Mouse (Mus musculus): ENCODE results near the gene Krt76. TPM values are rescaled to one million over a fixed set of nuclear protein-coding genes. Genes with fewer than 3 reads are reported as not detected.

Gene Krt76
- polyA plus RNA-seq (2012; ENCODE audit: low replicate concordance): not detected in 2 replicates

GRCm38 (mm10) chr15:101892820-101893219 lies at the start of gene Krt76:
Krt76 (minus strand) TSS chr15:101892920.

DNA sequence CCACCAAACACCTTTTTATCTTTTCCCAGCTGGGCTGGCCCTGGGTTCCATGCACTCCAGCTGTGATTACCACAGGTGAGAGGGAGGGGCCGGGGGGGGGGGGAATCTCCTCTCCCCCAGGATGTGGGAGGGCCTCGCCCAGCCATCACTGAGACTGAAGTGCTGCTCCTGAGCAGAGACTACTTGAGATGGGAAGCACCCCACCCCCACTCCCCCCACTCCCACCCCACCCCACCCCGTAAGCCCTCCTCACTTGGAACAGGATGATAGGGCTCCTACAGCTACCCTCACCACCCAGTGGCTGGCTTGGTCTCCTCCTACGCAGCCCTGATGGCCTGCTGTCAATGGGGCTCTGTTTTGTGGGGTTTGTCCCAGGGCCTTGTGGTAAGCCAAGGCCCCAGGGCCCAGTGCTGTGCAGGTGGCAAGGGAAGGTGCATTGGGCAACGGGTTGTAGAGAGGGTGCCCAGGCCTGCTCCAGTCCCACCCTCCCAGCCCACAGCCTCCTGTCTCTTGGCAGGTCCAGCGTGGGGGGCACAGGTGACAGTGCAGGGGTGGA lies 47.6 kb upstream of the Krt76 start, which contains the start of gene Krt79:
Gene Krt79 (minus strand): TSS at position 51 of the 556 bp plus-strand sequence.

GRCm38 (mm10) chr15:101924635-101925034 lies 31.9 kb upstream of the Krt76 start, which contains the start of gene Krt4:
Krt4 (minus strand) TSS chr15:101924735.

GRCm38 (mm10) chr15:101869431-101869830 lies 23.3 kb downstream of the Krt76 start, which contains the start of gene Krt77:
Krt77 (minus strand) TSS chr15:101869705.

GRCm38 (mm10) chr15:101850694-101851093 lies 42.0 kb downstream of the Krt76 start, which contains the start of gene Krt1:
Krt1 (minus strand) TSS chr15:101850794.

Other genes starting within 250 kb of the Krt76 start
- gene Gm5478, start 245.5 kb downstream of the Krt76 start, polyA plus RNA-seq (2012; ENCODE audit: low replicate concordance): not detected in 2 replicates
- not detected in 2 replicates for gene Krt6b, start 212.6 kb downstream of the Krt76 start, polyA plus RNA-seq (2012; ENCODE audit: low replicate concordance)
- gene Krt6a, start 198.6 kb downstream of the Krt76 start, polyA plus RNA-seq (2012; ENCODE audit: low replicate concordance): not detected in 2 replicates
- not detected in 2 replicates for gene Krt5, start 180.0 kb downstream of the Krt76 start, polyA plus RNA-seq (2012; ENCODE audit: low replicate concordance)
- gene Krt71, start 149.8 kb downstream of the Krt76 start, polyA plus RNA-seq (2012; ENCODE audit: low replicate concordance): not detected in 2 replicates
- gene Krt72, start 106.5 kb downstream of the Krt76 start, polyA plus RNA-seq (2012; ENCODE audit: low replicate concordance): not detected in 2 replicates
- gene Krt73, start 90.6 kb downstream of the Krt76 start, polyA plus RNA-seq (2012; ENCODE audit: low replicate concordance): not detected in 2 replicates
- not detected in 2 replicates for gene Krt2, start 74.8 kb downstream of the Krt76 start, polyA plus RNA-seq (2012; ENCODE audit: low replicate concordance)
- not detected in 2 replicates for gene Krt1, start 42.1 kb downstream of the Krt76 start, polyA plus RNA-seq (2012; ENCODE audit: low replicate concordance)
- gene Krt77, start 23.2 kb downstream of the Krt76 start, polyA plus RNA-seq (2012; ENCODE audit: low replicate concordance): not detected in 2 replicates
- gene Krt4, start 31.8 kb upstream of the Krt76 start, polyA plus RNA-seq (2012; ENCODE audit: low replicate concordance): 0.07 TPM in 1 of 2 replicates, not detected in the other
- not detected in 2 replicates for gene Krt79, start 47.4 kb upstream of the Krt76 start, polyA plus RNA-seq (2012; ENCODE audit: low replicate concordance)
- gene Krt78, start 61.4 kb upstream of the Krt76 start, polyA plus RNA-seq (2012; ENCODE audit: low replicate concordance): not detected in 2 replicates
- gene Krt8, start 111.6 kb upstream of the Krt76 start, polyA plus RNA-seq (2012; ENCODE audit: low replicate concordance): not detected in 2 replicates
- 0.15 and 0.29 TPM in 2 replicates for gene Krt18, start 135.3 kb upstream of the Krt76 start, polyA plus RNA-seq (2012; ENCODE audit: low replicate concordance)
- 93.4 and 169 TPM in 2 replicates for gene Eif4b, start 180.9 kb upstream of the Krt76 start, polyA plus RNA-seq (2012; ENCODE audit: low replicate concordance)
- 1.7 and 2.5 TPM in 2 replicates for gene Tns2, start 207.5 kb upstream of the Krt76 start, polyA plus RNA-seq (2012; ENCODE audit: low replicate concordance)
- 11.8 and 25.2 TPM in 2 replicates for gene Spryd3, start 243.3 kb upstream of the Krt76 start, polyA plus RNA-seq (2012; ENCODE audit: low replicate concordance)

All from hematopoietic multipotent progenitor cell, adult 10-12 weeks (in vitro differentiated cells).